Mouse (Mus musculus): ENCODE results near the gene Vmn1r211.
"Not testable (repeated sequence)": the region's sequence is repeated elsewhere in the genome, so short reads cannot be mapped to it uniquely, and the experiment has no call there.

The Vmn1r211 gene

DNA sequence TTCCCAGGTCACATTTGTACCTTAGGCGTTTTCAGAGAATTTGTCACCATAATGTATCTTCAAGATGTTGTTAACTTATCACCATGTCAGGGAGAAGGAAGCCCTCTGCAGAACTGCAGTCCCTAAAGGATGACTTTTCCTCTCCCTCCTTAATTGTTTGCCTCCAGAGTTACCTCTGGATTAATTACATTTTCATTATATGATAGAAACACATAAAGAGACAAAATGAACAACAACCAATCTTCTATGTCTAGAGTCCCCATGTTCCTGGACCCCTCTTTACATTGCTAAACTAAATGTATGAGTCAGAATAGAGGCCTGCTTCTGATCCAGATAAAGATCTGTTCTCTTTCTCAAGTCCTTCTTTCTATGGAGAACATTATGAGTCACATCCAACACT lies at the start of gene Vmn1r211:
Gene Vmn1r211, minus strand, starts transcription at position 101 of the 400 bp plus-strand sequence.
- DNase-seq (ENCODE audit: low spot score in 2 of 2), result no peak

DNA sequence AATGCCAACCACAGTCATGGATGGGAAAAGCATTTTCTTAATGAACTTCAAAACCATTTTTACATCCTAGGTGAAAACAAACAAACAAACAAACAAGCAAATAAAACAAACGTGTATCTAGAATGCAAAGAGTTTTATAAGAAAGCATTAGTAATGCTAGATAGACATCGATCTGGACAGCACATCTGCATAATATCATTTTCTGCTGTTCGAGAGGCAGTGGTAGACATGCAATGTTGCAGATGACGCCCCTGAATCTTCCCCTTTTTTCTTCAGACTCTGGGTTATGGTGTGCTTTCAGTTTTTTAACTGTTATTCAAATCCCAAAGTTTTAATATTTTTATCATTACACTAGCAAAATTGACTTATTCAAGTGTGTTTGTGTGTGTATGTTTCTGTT lies 26.7 kb upstream of the Vmn1r211 start, which contains the start of gene Vmn1r212:
Gene Vmn1r212, minus strand, starts transcription at position 101 of the 400 bp plus-strand sequence.
- no peak for DNase-seq (ENCODE audit: low spot score in 2 of 2)

DNA sequence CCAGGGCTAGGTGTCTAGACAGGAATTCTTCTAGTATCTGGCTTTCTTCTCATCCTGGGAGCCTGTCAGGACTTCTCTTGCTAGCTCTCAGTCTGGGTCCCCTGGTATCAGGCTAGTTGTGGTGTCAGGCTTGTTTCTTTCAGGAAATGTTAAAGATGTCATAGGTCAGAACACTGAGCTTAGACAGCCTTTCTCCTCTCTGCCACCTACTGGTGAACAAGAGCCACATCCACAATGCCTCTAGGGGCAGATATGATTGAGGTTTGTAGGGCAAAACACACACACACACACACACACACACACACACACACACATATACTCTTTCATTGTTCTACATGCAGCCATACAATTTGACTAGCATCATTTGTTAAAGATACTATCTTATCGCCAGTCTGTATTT lies 21.9 kb upstream of the Vmn1r211 start:
- DNase-seq (ENCODE audit: low spot score in 2 of 2), result no peak

DNA sequence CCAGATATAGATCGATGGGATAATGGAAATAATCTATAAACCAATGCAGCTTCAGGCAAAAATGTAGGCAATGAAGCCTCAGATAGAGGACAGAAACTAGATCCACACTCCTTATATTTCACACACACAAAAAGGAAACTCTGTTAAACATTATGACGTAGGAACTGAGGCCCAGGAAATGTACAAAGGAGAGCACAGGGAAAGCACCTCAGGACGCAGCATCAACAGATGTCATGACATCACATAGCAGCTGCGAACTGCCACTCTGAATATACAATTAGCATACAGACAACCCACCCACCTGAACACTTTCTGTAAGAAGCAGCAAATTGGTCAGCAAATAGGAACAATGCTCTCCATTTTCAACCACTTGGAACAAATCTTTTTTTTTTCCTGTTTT lies 2.6 kb downstream of the Vmn1r211 start:
- DNase-seq (ENCODE audit: low spot score in 2 of 2), result no peak

DNA sequence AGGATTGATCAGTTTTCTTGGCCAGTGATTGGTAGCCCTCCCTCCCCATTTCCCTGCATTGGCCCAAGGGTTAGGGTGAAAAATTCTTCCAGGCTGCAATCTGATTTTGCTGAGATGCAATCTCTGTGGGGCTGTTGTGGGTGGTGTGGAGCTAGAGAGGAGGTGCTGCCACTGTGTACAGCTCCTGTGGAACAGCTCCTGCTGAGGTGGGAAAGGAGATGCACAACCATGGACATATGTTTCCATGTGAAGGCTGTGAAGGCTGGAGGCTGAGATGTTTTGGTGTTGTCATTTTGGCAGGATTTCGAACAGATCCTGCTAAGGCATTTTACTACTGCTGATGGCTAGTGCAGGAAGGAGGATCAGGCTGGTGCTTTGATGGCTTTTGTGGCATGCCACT lies 10.6 kb downstream of the Vmn1r211 start:
- DNase-seq (ENCODE audit: low spot score in 2 of 2), result no peak

DNA sequence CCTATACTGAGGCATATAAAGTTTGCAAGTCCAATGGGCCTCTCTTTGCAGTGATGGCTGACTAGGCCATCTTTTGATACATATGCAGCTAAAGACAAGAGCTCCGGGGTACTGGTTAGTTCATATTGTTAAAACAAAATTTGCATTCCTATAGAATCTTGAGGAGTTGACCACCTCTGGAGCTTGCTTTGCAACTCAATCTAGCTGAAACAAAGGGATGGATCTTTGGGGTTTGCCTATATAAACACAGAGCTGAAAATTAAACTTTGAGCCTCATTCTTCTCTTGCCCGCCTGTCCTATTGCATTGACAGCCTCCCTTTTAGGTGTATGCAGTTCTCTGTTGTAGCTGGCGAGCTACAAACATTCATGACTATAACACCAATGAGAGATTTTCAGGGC lies 13.1 kb downstream of the Vmn1r211 start:
- not testable (repeated sequence) for DNase-seq (ENCODE audit: low spot score in 2 of 2)

DNA sequence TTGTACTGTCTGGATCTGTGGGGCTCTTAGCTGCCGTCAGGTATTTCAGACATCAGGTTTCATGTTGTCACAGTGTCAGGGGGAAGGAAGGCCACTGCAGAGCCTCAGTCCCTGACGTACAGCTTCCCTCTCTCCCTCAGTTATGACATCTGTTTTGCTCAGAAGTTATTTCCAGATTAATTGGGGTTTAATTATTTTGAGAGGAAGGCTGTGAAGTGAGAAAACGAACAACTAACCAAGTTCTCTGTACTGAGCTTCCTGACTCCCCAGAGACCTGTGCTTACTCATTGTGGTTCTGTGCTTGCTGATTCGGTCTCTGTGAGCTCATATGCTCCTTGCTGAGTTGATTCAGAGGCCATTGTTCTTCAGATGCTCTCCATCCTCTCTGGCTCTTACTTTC lies 26.1 kb downstream of the Vmn1r211 start, which contains the start of gene Vmn1r210:
Gene Vmn1r210, minus strand, starts transcription at position 101 of the 400 bp plus-strand sequence.
- no peak for DNase-seq (ENCODE audit: low spot score in 2 of 2)

DNA sequence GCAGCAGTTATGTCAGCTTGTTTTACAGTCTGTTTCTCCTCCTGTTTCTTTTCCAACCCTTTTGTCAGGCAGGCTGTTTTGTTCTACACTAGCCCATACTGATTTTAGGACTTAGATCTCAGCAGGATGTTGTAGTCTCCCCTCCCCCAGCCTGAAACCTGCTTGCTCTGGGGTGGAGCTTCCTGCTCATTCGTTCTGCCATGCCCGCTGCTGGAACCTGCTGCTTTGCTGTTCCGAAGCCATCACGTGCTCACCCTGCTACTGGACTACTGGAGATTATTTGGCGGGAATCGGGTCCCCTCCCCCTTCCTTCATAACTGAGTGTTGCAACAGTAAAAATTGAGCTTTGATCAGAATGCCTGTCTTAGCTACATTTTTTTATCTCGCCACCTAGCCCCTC lies 28.0 kb downstream of the Vmn1r211 start:
- not testable (repeated sequence) for DNase-seq (ENCODE audit: low spot score in 2 of 2)

DNA sequence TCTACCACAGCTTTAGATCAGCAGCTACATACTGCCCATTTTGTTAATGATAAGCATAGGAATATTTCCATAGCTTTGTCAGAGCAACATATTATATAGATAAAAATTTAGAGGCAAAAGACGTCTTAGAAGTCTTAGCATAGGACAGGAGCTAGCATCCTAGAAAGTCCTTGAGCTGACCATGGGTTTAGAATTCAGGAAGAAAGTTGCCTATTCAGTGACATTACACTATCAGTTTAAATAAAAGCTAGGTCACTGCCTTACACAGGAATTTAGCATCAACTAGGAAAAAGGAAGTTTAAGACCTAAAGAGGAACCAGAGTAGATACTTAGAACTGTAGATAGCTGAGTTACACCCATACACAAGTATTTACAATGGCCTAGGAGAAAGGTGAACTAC lies 35.8 kb downstream of the Vmn1r211 start:
- not testable (repeated sequence) for DNase-seq (ENCODE audit: low spot score in 2 of 2)

DNA sequence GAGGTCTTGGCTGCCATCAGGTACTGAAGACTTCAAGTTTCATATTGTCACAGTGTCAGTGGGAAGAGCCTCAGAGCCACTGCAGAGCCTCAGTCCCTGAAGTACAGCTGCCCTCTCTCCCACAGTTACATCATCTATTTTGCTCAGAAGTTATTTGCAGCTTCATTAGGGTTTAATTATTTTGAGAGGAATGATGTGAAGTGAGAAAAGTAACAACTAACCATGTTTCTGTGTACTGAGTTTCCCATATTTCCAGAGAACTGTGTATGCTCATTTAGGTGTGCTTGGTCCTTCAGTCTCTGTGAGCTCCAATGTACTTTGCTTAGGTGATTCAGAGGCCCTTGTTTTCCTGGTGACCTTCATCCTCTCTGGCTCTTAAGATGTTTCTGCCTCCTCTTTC lies 47.8 kb downstream of the Vmn1r211 start, which contains the start of gene Vmn1r209:
Gene Vmn1r209, minus strand, starts transcription at position 101 of the 400 bp plus-strand sequence.
- not testable (repeated sequence) for DNase-seq (ENCODE audit: low spot score in 2 of 2)
